Mouse (Mus musculus): Measurements from ENCODE around the gene Pawr. TPM values are rescaled to one million over a fixed set of nuclear protein-coding genes. Genes with fewer than 3 reads are reported as not detected.

Pawr gene
- polyA plus RNA-seq, 1 experiment from 2014 or later: 7.1 TPM

- H3K27me3 ChIP-seq (replicated peaks; ENCODE audit: control insufficient read depth, insufficient read depth, low read length): no peaks in the 10 kb centered on the region
- no peaks in the 10 kb centered on the region for H3K9me3 ChIP-seq (ENCODE audit: control insufficient read depth, low read length)
- no peaks in the 10 kb centered on the region for H3K36me3 ChIP-seq (ENCODE audit: control insufficient read depth, insufficient read depth, low read length)
- H3K4me2 ChIP-seq (ENCODE audit: low read depth, low read length): no peak overlapping the region
- no peak overlapping the region for H3K27ac ChIP-seq (replicated peaks; ENCODE audit: low read depth, low read length)
- H3K9ac ChIP-seq (ENCODE audit: low read depth, low read length): no peak overlapping the region
- ATAC-seq (ENCODE audit: low read depth) (no peak), DNase-seq (ENCODE audit: low spot score) (no peak)
- H3K4me3 ChIP-seq (ENCODE audit: low read depth, low read length): no peak overlapping the region
- H3K4me1 ChIP-seq (ENCODE audit: control insufficient read depth, insufficient read depth, low read length): peaks cover 10% of the 10 kb centered on the region
- 82% methylated on average over 11 of the region's 11 CpGs for WGBS
Observed at GRCm38 (mm10) chr10:108448421-108448820, 116.5 kb downstream of the Pawr start.

GRCm38 (mm10) chr10:108450401-108450800 is 118.5 kb downstream of the Pawr start:
- no peak overlapping the region for H3K27ac ChIP-seq (replicated peaks; ENCODE audit: low read depth, low read length)
- no peaks in the 10 kb centered on the region for H3K9me3 ChIP-seq (ENCODE audit: control insufficient read depth, low read length)
- no peak overlapping the region for H3K4me3 ChIP-seq (ENCODE audit: low read depth, low read length)
- DNase-seq (ENCODE audit: low spot score): no peak
- no peak overlapping the region for H3K9ac ChIP-seq (ENCODE audit: low read depth, low read length)
- 80% methylated on average over 4 of the region's 4 CpGs for WGBS
- no peak for ATAC-seq (ENCODE audit: low read depth)
- no peaks in the 10 kb centered on the region for H3K36me3 ChIP-seq (ENCODE audit: control insufficient read depth, insufficient read depth, low read length)
- H3K27me3 ChIP-seq (replicated peaks; ENCODE audit: control insufficient read depth, insufficient read depth, low read length): no peaks in the 10 kb centered on the region
- no peak overlapping the region for H3K4me2 ChIP-seq (ENCODE audit: low read depth, low read length)
- peaks cover 10% of the 10 kb centered on the region for H3K4me1 ChIP-seq (ENCODE audit: control insufficient read depth, insufficient read depth, low read length)

GRCm38 (mm10) chr10:108451516-108451915 is 119.6 kb downstream of the Pawr start:
- Histone ChIP-seq H3K27ac (replicated peaks; ENCODE audit: low read depth, low read length) (no peak overlapping the region), H3K4me1 (ENCODE audit: control insufficient read depth, insufficient read depth, low read length) (peaks cover 4% of the 10 kb centered on the region), H3K9me3 (ENCODE audit: control insufficient read depth, low read length) (no peaks in the 10 kb centered on the region), H3K27me3 (replicated peaks; ENCODE audit: control insufficient read depth, insufficient read depth, low read length) (no peaks in the 10 kb centered on the region), H3K9ac (ENCODE audit: low read depth, low read length) (no peak overlapping the region), H3K36me3 (ENCODE audit: control insufficient read depth, insufficient read depth, low read length) (no peaks in the 10 kb centered on the region), H3K4me3 (ENCODE audit: low read depth, low read length) (no peak overlapping the region), H3K4me2 (ENCODE audit: low read depth, low read length) (no peak overlapping the region)
- no peak for DNase-seq (ENCODE audit: low spot score)
- 84% methylated on average over 8 of the region's 8 CpGs for WGBS
- no peak for ATAC-seq (ENCODE audit: low read depth)

- Histone ChIP-seq H3K4me3 (ENCODE audit: low read depth, low read length) (no peak overlapping the region), H3K9ac (ENCODE audit: low read depth, low read length) (no peak overlapping the region), H3K9me3 (ENCODE audit: control insufficient read depth, low read length) (no peaks in the 10 kb centered on the region), H3K27me3 (replicated peaks; ENCODE audit: control insufficient read depth, insufficient read depth, low read length) (no peaks in the 10 kb centered on the region), H3K4me2 (ENCODE audit: low read depth, low read length) (no peak overlapping the region), H3K36me3 (ENCODE audit: control insufficient read depth, insufficient read depth, low read length) (no peaks in the 10 kb centered on the region), H3K4me1 (ENCODE audit: control insufficient read depth, insufficient read depth, low read length) (no peaks in the 10 kb centered on the region), H3K27ac (replicated peaks; ENCODE audit: low read depth, low read length) (no peak overlapping the region)
- DNase-seq (ENCODE audit: low spot score) (no peak), ATAC-seq (ENCODE audit: low read depth) (no peak)
- WGBS: 90% methylated on average over 9 of the region's 9 CpGs
Observed at GRCm38 (mm10) chr10:108452421-108452820, 120.5 kb downstream of the Pawr start.

- Histone ChIP-seq H3K36me3 (ENCODE audit: control insufficient read depth, insufficient read depth, low read length) (no peaks in the 10 kb centered on the region), H3K4me1 (ENCODE audit: control insufficient read depth, insufficient read depth, low read length) (no peaks in the 10 kb centered on the region), H3K4me2 (ENCODE audit: low read depth, low read length) (no peak overlapping the region), H3K27ac (replicated peaks; ENCODE audit: low read depth, low read length) (no peak overlapping the region), H3K4me3 (ENCODE audit: low read depth, low read length) (no peak overlapping the region), H3K9ac (ENCODE audit: low read depth, low read length) (no peak overlapping the region), H3K27me3 (replicated peaks; ENCODE audit: control insufficient read depth, insufficient read depth, low read length) (no peaks in the 10 kb centered on the region), H3K9me3 (ENCODE audit: control insufficient read depth, low read length) (no peaks in the 10 kb centered on the region)
- WGBS: 34% methylated on average over 2 of the region's 2 CpGs
- ATAC-seq (ENCODE audit: low read depth) (0 out of 2 replicates have a peak, but pooled peaks have one; percentile 41), DNase-seq (ENCODE audit: low spot score) (peak; percentile 44)
Observed at GRCm38 (mm10) chr10:108453561-108453960, 121.6 kb downstream of the Pawr start.

GRCm38 (mm10) chr10:108454691-108455117 is 122.8 kb downstream of the Pawr start:
- ATAC-seq (ENCODE audit: low read depth): no peak
- H3K27ac ChIP-seq (replicated peaks; ENCODE audit: low read depth, low read length): no peak overlapping the region
- no peak overlapping the region for H3K4me2 ChIP-seq (ENCODE audit: low read depth, low read length)
- H3K27me3 ChIP-seq (replicated peaks; ENCODE audit: control insufficient read depth, insufficient read depth, low read length): no peaks in the 10 kb centered on the region
- H3K9me3 ChIP-seq (ENCODE audit: control insufficient read depth, low read length): no peaks in the 10 kb centered on the region
- DNase-seq (ENCODE audit: low spot score): no peak
- 86% methylated on average over 11 of the region's 11 CpGs for WGBS
- H3K4me1 ChIP-seq (ENCODE audit: control insufficient read depth, insufficient read depth, low read length): no peaks in the 10 kb centered on the region
- H3K36me3 ChIP-seq (ENCODE audit: control insufficient read depth, insufficient read depth, low read length): no peaks in the 10 kb centered on the region
- H3K4me3 ChIP-seq (ENCODE audit: low read depth, low read length): no peak overlapping the region
- H3K9ac ChIP-seq (ENCODE audit: low read depth, low read length): no peak overlapping the region

- DNase-seq (ENCODE audit: low spot score): no peak
- Histone ChIP-seq H3K36me3 (ENCODE audit: control insufficient read depth, insufficient read depth, low read length) (no peaks in the 10 kb centered on the region), H3K27me3 (replicated peaks; ENCODE audit: control insufficient read depth, insufficient read depth, low read length) (no peaks in the 10 kb centered on the region), H3K4me3 (ENCODE audit: low read depth, low read length) (no peak overlapping the region), H3K4me1 (ENCODE audit: control insufficient read depth, insufficient read depth, low read length) (no peaks in the 10 kb centered on the region), H3K9ac (ENCODE audit: low read depth, low read length) (no peak overlapping the region), H3K27ac (replicated peaks; ENCODE audit: low read depth, low read length) (no peak overlapping the region), H3K9me3 (ENCODE audit: control insufficient read depth, low read length) (no peaks in the 10 kb centered on the region), H3K4me2 (ENCODE audit: low read depth, low read length) (no peak overlapping the region)
- WGBS: 64% methylated on average over 10 of the region's 10 CpGs
- no peak for ATAC-seq (ENCODE audit: low read depth)
Observed at GRCm38 (mm10) chr10:108455204-108455603, 123.3 kb downstream of the Pawr start.

- no peak for DNase-seq (ENCODE audit: low spot score)
- Histone ChIP-seq H3K27me3 (replicated peaks; ENCODE audit: control insufficient read depth, insufficient read depth, low read length) (no peaks in the 10 kb centered on the region), H3K9me3 (ENCODE audit: control insufficient read depth, low read length) (no peaks in the 10 kb centered on the region), H3K9ac (ENCODE audit: low read depth, low read length) (no peak overlapping the region), H3K36me3 (ENCODE audit: control insufficient read depth, insufficient read depth, low read length) (no peaks in the 10 kb centered on the region), H3K4me3 (ENCODE audit: low read depth, low read length) (no peak overlapping the region), H3K27ac (replicated peaks; ENCODE audit: low read depth, low read length) (no peak overlapping the region), H3K4me2 (ENCODE audit: low read depth, low read length) (no peak overlapping the region), H3K4me1 (ENCODE audit: control insufficient read depth, insufficient read depth, low read length) (no peaks in the 10 kb centered on the region)
- WGBS: 81% methylated on average over 2 of the region's 2 CpGs
- ATAC-seq (ENCODE audit: low read depth): no peak
Observed at GRCm38 (mm10) chr10:108455883-108456282, 124.0 kb downstream of the Pawr start.

GRCm38 (mm10) chr10:108457054-108457453 is 125.1 kb downstream of the Pawr start:
- DNase-seq (ENCODE audit: low spot score) (no peak), ATAC-seq (ENCODE audit: low read depth) (no peak)
- no peaks in the 10 kb centered on the region for H3K4me1 ChIP-seq (ENCODE audit: control insufficient read depth, insufficient read depth, low read length)
- H3K27ac ChIP-seq (replicated peaks; ENCODE audit: low read depth, low read length): no peak overlapping the region
- no peak overlapping the region for H3K4me3 ChIP-seq (ENCODE audit: low read depth, low read length)
- no peak overlapping the region for H3K9ac ChIP-seq (ENCODE audit: low read depth, low read length)
- WGBS: 100% methylated on average over 2 of the region's 2 CpGs
- no peaks in the 10 kb centered on the region for H3K36me3 ChIP-seq (ENCODE audit: control insufficient read depth, insufficient read depth, low read length)
- H3K27me3 ChIP-seq (replicated peaks; ENCODE audit: control insufficient read depth, insufficient read depth, low read length): no peaks in the 10 kb centered on the region
- no peak overlapping the region for H3K4me2 ChIP-seq (ENCODE audit: low read depth, low read length)
- no peaks in the 10 kb centered on the region for H3K9me3 ChIP-seq (ENCODE audit: control insufficient read depth, low read length)

Data from embryonic facial prominence, embryonic 14.5 days (tissue).